Mouse (Mus musculus): Measurements from ENCODE around the gene Pramef20. TPM values are rescaled to one million over a fixed set of nuclear protein-coding genes. Genes with fewer than 3 reads are reported as not detected.
"Not testable (repeated sequence)": the region's sequence is repeated elsewhere in the genome, so short reads cannot be mapped to it uniquely, and the experiment has no call there.

The Pramef20 gene
- polyA plus RNA-seq, 1 experiment from 2014 or later = not detected

- WGBS = 88% methylated on average over 2 of the region's 3 CpGs
- not testable (repeated sequence) for ATAC-seq; H3K27me3 ChIP-seq (replicated peaks; ENCODE audit: control insufficient read depth, insufficient read depth, low read length); H3K9me3 ChIP-seq (ENCODE audit: control insufficient read depth, low read length); H3K4me2 ChIP-seq (ENCODE audit: low read depth, low read length); H3K4me1 ChIP-seq (ENCODE audit: control insufficient read depth, insufficient read depth, low read length); H3K27ac ChIP-seq (ENCODE audit: low read length); H3K4me3 ChIP-seq (ENCODE audit: low read length); H3K9ac ChIP-seq (ENCODE audit: low read depth, low read length); H3K36me3 ChIP-seq (ENCODE audit: control insufficient read depth, insufficient read depth, low read length)
Measured at GRCm38 (mm10) chr4:144335856-144336255, 41.9 kb downstream of the Pramef20 start.

GRCm38 (mm10) chr4:144329949-144330348 is 47.8 kb downstream of the Pramef20 start, which contains the start of gene Gm13128:
Gene Gm13128 (plus strand): TSS chr4:144330249.
- H3K4me2 ChIP-seq (ENCODE audit: low read depth, low read length); H3K4me1 ChIP-seq (ENCODE audit: control insufficient read depth, insufficient read depth, low read length); H3K9me3 ChIP-seq (ENCODE audit: control insufficient read depth, low read length); H3K27me3 ChIP-seq (replicated peaks; ENCODE audit: control insufficient read depth, insufficient read depth, low read length); H3K4me3 ChIP-seq (ENCODE audit: low read length); H3K9ac ChIP-seq (ENCODE audit: low read depth, low read length); H3K27ac ChIP-seq (ENCODE audit: low read length); H3K36me3 ChIP-seq (ENCODE audit: control insufficient read depth, insufficient read depth, low read length); ATAC-seq: not testable (repeated sequence)
- 52% methylated on average over 4 of the region's 4 CpGs for WGBS

Other genes with a start within 250 kb of the Pramef20 start
- gene Oog3, start 215.3 kb downstream of the Pramef20 start, polyA plus RNA-seq (2015; fragmentation: Nextera tagmentation; extraction: Ambion mirVana) = not detected in 2 replicates
- gene Oog2, start 187.2 kb downstream of the Pramef20 start, polyA plus RNA-seq (2015; fragmentation: Nextera tagmentation; extraction: Ambion mirVana) = not detected in 2 replicates
- gene C87977, start 164.6 kb downstream of the Pramef20 start, polyA plus RNA-seq (2015; fragmentation: Nextera tagmentation; extraction: Ambion mirVana) = not detected in 2 replicates
- not detected in 2 replicates for gene Pramel5, start 97.4 kb downstream of the Pramef20 start, polyA plus RNA-seq (2015; fragmentation: Nextera tagmentation; extraction: Ambion mirVana)
- not detected in 2 replicates for gene Gm13128, start 47.7 kb downstream of the Pramef20 start, polyA plus RNA-seq (2015; fragmentation: Nextera tagmentation; extraction: Ambion mirVana)
- not detected in 2 replicates for gene Gm13119, start 20.0 kb downstream of the Pramef20 start, polyA plus RNA-seq (2015; fragmentation: Nextera tagmentation; extraction: Ambion mirVana)
- gene Pramef12, start 30.5 kb upstream of the Pramef20 start, polyA plus RNA-seq (2015; fragmentation: Nextera tagmentation; extraction: Ambion mirVana) = 0.07 TPM in 1 of 2 replicates, not detected in the other
- not detected in 2 replicates for gene 1700012P22Rik, start 60.8 kb upstream of the Pramef20 start, polyA plus RNA-seq (2015; fragmentation: Nextera tagmentation; extraction: Ambion mirVana)
- not detected in 2 replicates for gene Gm9944, start 75.4 kb upstream of the Pramef20 start, polyA plus RNA-seq (2015; fragmentation: Nextera tagmentation; extraction: Ambion mirVana)
- not detected in 2 replicates for gene Aadacl3, start 85.8 kb upstream of the Pramef20 start, polyA plus RNA-seq (2015; fragmentation: Nextera tagmentation; extraction: Ambion mirVana)
- not detected in 2 replicates for gene 9430007A20Rik, start 141.9 kb upstream of the Pramef20 start, polyA plus RNA-seq (2015; fragmentation: Nextera tagmentation; extraction: Ambion mirVana)
- not detected in 2 replicates for gene Gm13124, start 187.2 kb upstream of the Pramef20 start, polyA plus RNA-seq (2015; fragmentation: Nextera tagmentation; extraction: Ambion mirVana)
- gene Aadacl4, start 235.8 kb upstream of the Pramef20 start, polyA plus RNA-seq (2015; fragmentation: Nextera tagmentation; extraction: Ambion mirVana) = not detected in 2 replicates